Mouse (Mus musculus): Measurements from ENCODE around the gene Prkce. TPM values are rescaled to one million over a fixed set of nuclear protein-coding genes. Genes with fewer than 3 reads are reported as not detected.
A peak's percentile ranks its signal among the peaks of the same experiment; 100 is the strongest.

Gene Prkce
- total RNA-seq (2017): 6.4 and 9.7 TPM in 2 replicates

GRCm38 (mm10) chr17:86167320-86168230 is at the start of gene Prkce:
Prkce (plus strand) TSS chr17:86167785.
- peak; percentile 45 for ATAC-seq (replicated peaks; ENCODE audit: low read depth, poor library complexity, severe bottlenecking)

GRCm38 (mm10) chr17:86123146-86123545 is 44.4 kb upstream of the Prkce start:
- no peak for ATAC-seq (replicated peaks; ENCODE audit: low read depth, poor library complexity, severe bottlenecking)

GRCm38 (mm10) chr17:86125908-86126307 is 41.7 kb upstream of the Prkce start:
- ATAC-seq (replicated peaks; ENCODE audit: low read depth, poor library complexity, severe bottlenecking): no peak

- ATAC-seq (replicated peaks; ENCODE audit: low read depth, poor library complexity, severe bottlenecking): 0 out of 2 replicates have a peak, but pooled peaks have one; percentile 22
Measured at GRCm38 (mm10) chr17:86128198-86128597, 39.4 kb upstream of the Prkce start.

- ATAC-seq (replicated peaks; ENCODE audit: low read depth, poor library complexity, severe bottlenecking): peak; percentile 68; the same call in 1 of the 2 replicates
Measured at GRCm38 (mm10) chr17:86132534-86132933, 35.1 kb upstream of the Prkce start.

GRCm38 (mm10) chr17:86134461-86134860 is 33.1 kb upstream of the Prkce start:
- ATAC-seq (replicated peaks; ENCODE audit: low read depth, poor library complexity, severe bottlenecking): no peak

- ATAC-seq (replicated peaks; ENCODE audit: low read depth, poor library complexity, severe bottlenecking): no peak
Measured at GRCm38 (mm10) chr17:86135835-86136234, 31.8 kb upstream of the Prkce start.

- ATAC-seq (replicated peaks; ENCODE audit: low read depth, poor library complexity, severe bottlenecking): peak; percentile 59
Measured at GRCm38 (mm10) chr17:86144537-86145078, 23.0 kb upstream of the Prkce start.

GRCm38 (mm10) chr17:86145079-86145951 is 22.3 kb upstream of the Prkce start, which contains the start of gene Srbd1:
Srbd1 (minus strand) TSS chr17:86145175.
- peak; percentile 85 for ATAC-seq (replicated peaks; ENCODE audit: low read depth, poor library complexity, severe bottlenecking)

GRCm38 (mm10) chr17:86149726-86150125 is 17.9 kb upstream of the Prkce start:
- no peak for ATAC-seq (replicated peaks; ENCODE audit: low read depth, poor library complexity, severe bottlenecking)

GRCm38 (mm10) chr17:86150867-86151348 is 16.7 kb upstream of the Prkce start:
- ATAC-seq (replicated peaks; ENCODE audit: low read depth, poor library complexity, severe bottlenecking): peak; percentile 99

GRCm38 (mm10) chr17:86156999-86157398 is 10.6 kb upstream of the Prkce start:
- no peak for ATAC-seq (replicated peaks; ENCODE audit: low read depth, poor library complexity, severe bottlenecking)

- ATAC-seq (replicated peaks; ENCODE audit: low read depth, poor library complexity, severe bottlenecking): no peak
Measured at GRCm38 (mm10) chr17:86162672-86163071, 4.9 kb upstream of the Prkce start.

- ATAC-seq (replicated peaks; ENCODE audit: low read depth, poor library complexity, severe bottlenecking): no peak
Measured at GRCm38 (mm10) chr17:86164416-86164815, 3.2 kb upstream of the Prkce start.

- no peak for ATAC-seq (replicated peaks; ENCODE audit: low read depth, poor library complexity, severe bottlenecking)
Measured at GRCm38 (mm10) chr17:86166051-86166566, 1.5 kb upstream of the Prkce start.

- ATAC-seq (replicated peaks; ENCODE audit: low read depth, poor library complexity, severe bottlenecking): no peak; the same call in 1 of the 2 replicates
Measured at GRCm38 (mm10) chr17:86166567-86167319, 842 bp upstream of the Prkce start.

- no peak; the same call in 1 of the 2 replicates for ATAC-seq (replicated peaks; ENCODE audit: low read depth, poor library complexity, severe bottlenecking)
Measured at GRCm38 (mm10) chr17:86168231-86168981, 821 bp downstream of the Prkce start.

GRCm38 (mm10) chr17:86169092-86169491 is 1.5 kb downstream of the Prkce start:
- ATAC-seq (replicated peaks; ENCODE audit: low read depth, poor library complexity, severe bottlenecking): no peak
